Mouse (Mus musculus): ENCODE measurements around the gene F2rl3. TPM values are rescaled to one million over a fixed set of nuclear protein-coding genes. Genes with fewer than 3 reads are reported as not detected.

F2rl3 gene
- polyA plus RNA-seq (2015; fragmentation: Nextera tagmentation; extraction: Ambion mirVana) = 1.3 and 2.1 TPM in 2 replicates

- H3K4me2 ChIP-seq (replicated peaks; ENCODE audit: low read depth, low read length) = no peak within 1 kb of the TSS
- ATAC-seq = peak; percentile 83
Measured at GRCm38 (mm10) chr8:72761322-72762051, at the start of gene F2rl3. Gene F2rl3 (plus strand): TSS chr8:72761880.

GRCm38 (mm10) chr8:72712569-72712968 is 49.1 kb upstream of the F2rl3 start:
- no peaks in the 10 kb centered on the region for H3K9me3 ChIP-seq (ENCODE audit: low read length)
- no peak for TF ChIP-seq CTCF (IDR thresholded peaks at IDR 0.05)
- TF ChIP-seq EP300 (IDR thresholded peaks at IDR 0.05) = no peak
- ATAC-seq (no peak), DNase-seq (ENCODE audit: low spot score) (no peak)
- no peaks in the 10 kb centered on the region for H3K4me1 ChIP-seq (ENCODE audit: insufficient read depth, low read depth, low read length)
- no peak overlapping the region for H3K4me2 ChIP-seq (replicated peaks; ENCODE audit: low read depth, low read length)
- H3K27me3 ChIP-seq (replicated peaks; ENCODE audit: insufficient read depth, low read length) = no peaks in the 10 kb centered on the region
- H3K36me3 ChIP-seq (ENCODE audit: insufficient read depth, low read length) = no peaks in the 10 kb centered on the region
- no peak overlapping the region for H3K27ac ChIP-seq (ENCODE audit: low read length)
- WGBS = 65% methylated on average over 6 of the region's 6 CpGs
- H3K4me3 ChIP-seq (ENCODE audit: low read depth, low read length) = no peak overlapping the region
- H3K9ac ChIP-seq (replicated peaks; ENCODE audit: low read depth) = no peak overlapping the region

More at GRCm38 (mm10) chr8:72761322-72762051, at the start of gene F2rl3:
- H3K9me3 ChIP-seq (ENCODE audit: low read length) = no peaks in the 10 kb centered on the region
- H3K9ac ChIP-seq (replicated peaks; ENCODE audit: low read depth) = no peak within 1 kb of the TSS
- H3K27me3 ChIP-seq (replicated peaks; ENCODE audit: insufficient read depth, low read length) = no peaks in the 10 kb centered on the region
- no peaks in the 10 kb centered on the region for H3K4me1 ChIP-seq (ENCODE audit: insufficient read depth, low read depth, low read length)
- no peaks in the 10 kb centered on the region for H3K36me3 ChIP-seq (ENCODE audit: insufficient read depth, low read length)
- DNase-seq (ENCODE audit: low spot score) = peak; percentile 21
- 0 out of 2 replicates have a peak, but pooled peaks have one; percentile 32 for TF ChIP-seq EP300 (IDR thresholded peaks at IDR 0.05)
- TF ChIP-seq CTCF (IDR thresholded peaks at IDR 0.05) = no peak
- H3K27ac ChIP-seq (ENCODE audit: low read length) = no peak within 1 kb of the TSS
- no peak within 1 kb of the TSS for H3K4me3 ChIP-seq (ENCODE audit: low read depth, low read length)
- WGBS = 45% methylated on average over 7 of the region's 7 CpGs

- DNase-seq (ENCODE audit: low spot score) (no peak), ATAC-seq (no peak)
- H3K9ac ChIP-seq (replicated peaks; ENCODE audit: low read depth) = no peak overlapping the region
- H3K4me3 ChIP-seq (ENCODE audit: low read depth, low read length) = no peak overlapping the region
- no peak for TF ChIP-seq CTCF (IDR thresholded peaks at IDR 0.05)
- TF ChIP-seq EP300 (IDR thresholded peaks at IDR 0.05) = no peak
- WGBS = 44% methylated on average over 5 of the region's 5 CpGs
- no peaks in the 10 kb centered on the region for H3K27me3 ChIP-seq (replicated peaks; ENCODE audit: insufficient read depth, low read length)
- H3K4me2 ChIP-seq (replicated peaks; ENCODE audit: low read depth, low read length) = no peak overlapping the region
- H3K36me3 ChIP-seq (ENCODE audit: insufficient read depth, low read length) = no peaks in the 10 kb centered on the region
- H3K9me3 ChIP-seq (ENCODE audit: low read length) = no peaks in the 10 kb centered on the region
- H3K4me1 ChIP-seq (ENCODE audit: insufficient read depth, low read depth, low read length) = no peaks in the 10 kb centered on the region
- no peak overlapping the region for H3K27ac ChIP-seq (ENCODE audit: low read length)
Measured at GRCm38 (mm10) chr8:72716594-72716993, 45.1 kb upstream of the F2rl3 start.

GRCm38 (mm10) chr8:72720541-72720940 is 41.1 kb upstream of the F2rl3 start:
- Histone ChIP-seq H3K9ac (replicated peaks; ENCODE audit: low read depth) (no peak overlapping the region), H3K4me2 (replicated peaks; ENCODE audit: low read depth, low read length) (no peak overlapping the region), H3K4me1 (ENCODE audit: insufficient read depth, low read depth, low read length) (peaks cover 5% of the 10 kb centered on the region; the same call in 1 of the 2 replicates), H3K27ac (ENCODE audit: low read length) (no peak overlapping the region), H3K4me3 (ENCODE audit: low read depth, low read length) (no peak overlapping the region), H3K9me3 (ENCODE audit: low read length) (no peaks in the 10 kb centered on the region), H3K27me3 (replicated peaks; ENCODE audit: insufficient read depth, low read length) (no peaks in the 10 kb centered on the region), H3K36me3 (ENCODE audit: insufficient read depth, low read length) (0 out of 2 replicates have a peak, but pooled peaks cover 3% of the 10 kb centered on the region)
- DNase-seq (ENCODE audit: low spot score) (no peak), ATAC-seq (no peak)
- no peak for TF ChIP-seq EP300 (IDR thresholded peaks at IDR 0.05)
- TF ChIP-seq CTCF (IDR thresholded peaks at IDR 0.05) = no peak
- WGBS = 12% methylated on average over 1 of the region's 1 CpGs

GRCm38 (mm10) chr8:72722769-72723650 is 38.7 kb upstream of the F2rl3 start, which contains the start of gene Sin3b:
Gene Sin3b (plus strand): TSS chr8:72723285.
- DNase-seq (ENCODE audit: low spot score) (peak; percentile 95), ATAC-seq (peak; percentile 100)
- H3K27ac ChIP-seq (ENCODE audit: low read length) = no peak within 1 kb of the TSS
- H3K4me1 ChIP-seq (ENCODE audit: insufficient read depth, low read depth, low read length) = peaks cover 5% of the 10 kb centered on the region; the same call in 1 of the 2 replicates
- peaks cover 24% of the 10 kb centered on the region; the same call in 1 of the 2 replicates for H3K36me3 ChIP-seq (ENCODE audit: insufficient read depth, low read length)
- H3K9ac ChIP-seq (replicated peaks; ENCODE audit: low read depth) = peak within 1 kb of the TSS; percentile 91
- H3K9me3 ChIP-seq (ENCODE audit: low read length) = no peaks in the 10 kb centered on the region
- peak within 1 kb of the TSS; percentile 90 for H3K4me3 ChIP-seq (ENCODE audit: low read depth, low read length)
- TF ChIP-seq EP300 (IDR thresholded peaks at IDR 0.05) (no peak), CTCF (IDR thresholded peaks at IDR 0.05) (no peak)
- H3K27me3 ChIP-seq (replicated peaks; ENCODE audit: insufficient read depth, low read length) = no peaks in the 10 kb centered on the region
- WGBS = 17% methylated on average over 44 of the region's 56 CpGs
- H3K4me2 ChIP-seq (replicated peaks; ENCODE audit: low read depth, low read length) = peak within 1 kb of the TSS; percentile 90

- peak overlapping the region; percentile 91 for H3K9ac ChIP-seq (replicated peaks; ENCODE audit: low read depth)
- H3K4me3 ChIP-seq (ENCODE audit: low read depth, low read length) = peak overlapping the region; percentile 90
- H3K27me3 ChIP-seq (replicated peaks; ENCODE audit: insufficient read depth, low read length) = no peaks in the 10 kb centered on the region
- TF ChIP-seq EP300 (IDR thresholded peaks at IDR 0.05) (no peak), CTCF (IDR thresholded peaks at IDR 0.05) (no peak)
- WGBS = under 1% methylated on average over 30 of the region's 30 CpGs
- no peak overlapping the region for H3K27ac ChIP-seq (ENCODE audit: low read length)
- H3K4me2 ChIP-seq (replicated peaks; ENCODE audit: low read depth, low read length) = peak overlapping the region; percentile 90
- peaks cover 24% of the 10 kb centered on the region; the same call in 1 of the 2 replicates for H3K36me3 ChIP-seq (ENCODE audit: insufficient read depth, low read length)
- ATAC-seq (peak; percentile 49), DNase-seq (ENCODE audit: low spot score) (peak; percentile 23)
- H3K9me3 ChIP-seq (ENCODE audit: low read length) = no peaks in the 10 kb centered on the region
- peaks cover 5% of the 10 kb centered on the region; the same call in 1 of the 2 replicates for H3K4me1 ChIP-seq (ENCODE audit: insufficient read depth, low read depth, low read length)
Measured at GRCm38 (mm10) chr8:72723651-72724001, 38.1 kb upstream of the F2rl3 start.

Data from lung, postnatal 0 days (tissue).